In the genomic region with DNA sequence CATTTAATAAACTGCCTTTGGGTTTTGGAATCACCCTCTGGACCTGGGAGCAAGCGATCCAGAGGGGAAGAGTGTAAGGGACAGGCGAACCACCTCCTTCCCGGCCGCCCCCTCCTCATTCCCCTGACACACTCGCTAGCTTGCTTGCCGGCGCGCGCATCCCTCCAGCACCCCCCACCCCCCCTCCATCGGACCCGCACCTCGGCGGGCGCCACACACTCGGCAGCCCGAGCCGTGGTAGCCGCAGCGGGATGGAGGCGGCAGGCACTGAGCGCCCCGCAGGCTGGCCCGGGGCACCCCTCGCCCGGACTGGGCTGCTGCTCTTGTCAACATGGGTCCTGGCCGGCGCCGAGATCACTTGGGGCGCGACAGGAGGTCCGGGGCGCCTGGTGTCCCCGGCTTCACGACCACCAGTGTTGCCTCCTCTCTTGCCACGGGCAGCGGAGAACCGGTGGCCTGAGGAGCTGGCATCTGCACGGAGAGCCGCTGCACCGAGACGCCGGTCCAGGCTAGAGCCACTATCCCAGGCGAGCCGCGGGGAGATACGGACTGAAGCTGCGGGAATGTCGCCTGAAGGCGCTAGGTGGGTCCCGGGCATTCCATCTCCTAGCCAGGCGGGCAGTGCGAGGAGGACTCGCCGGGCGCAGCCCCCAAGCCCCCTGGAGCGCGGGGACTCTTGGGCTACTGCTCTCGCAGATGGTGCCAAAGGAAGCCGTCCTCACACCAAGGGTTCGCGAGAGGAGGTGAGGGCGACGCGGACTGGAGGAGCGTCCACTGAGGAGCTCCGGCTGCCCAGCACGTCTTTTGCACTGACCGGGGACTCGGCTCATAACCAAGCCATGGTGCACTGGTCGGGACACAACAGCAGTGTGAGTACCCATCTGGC, we compare ENCODE assay signal across 9 mouse cellular contexts. TPM values are rescaled to one million over a fixed set of nuclear protein-coding genes. Genes with fewer than 3 reads are reported as not detected.
A peak's percentile ranks its signal among the peaks of the same experiment; 100 is the strongest.
DNase-seq lines count a peak whose midpoint lies in the region; ATAC-seq lines count a peak whose summit lies in the region.
"Had no signal": no experiment of that assay in that cellular context is flagged by ENCODE, and none has a peak within 500 bp of the region (broad histone marks: within the 10 kb centered on the region; RNA-seq: fewer than 3 reads in every experiment).

A gene (plus strand): TSS at position 97 of the 886 bp plus-strand sequence.

- no peak for DNase-seq in kidney, adult 18-20 months
- peak; percentile 68 for DNase-seq in embryo, embryonic 10.5 days (ENCODE audit: low spot score)
- peak; percentile 4 for DNase-seq in liver
- peak; percentile 42 to 44 for DNase-seq in right cerebral cortex, postnatal 10 days (ENCODE audit: low spot score in 2 of 2)
- DNase-seq in natural killer cell, adult 2 months (ENCODE audit: low spot score in 2 of 2): no peak

- under 1% methylated on average over 70 of the region's 70 CpGs for WGBS in kidney, embryonic 14.5 days
- WGBS in hindbrain, embryonic 13.5 days: under 1% methylated on average over 70 of the region's 70 CpGs

- H3K36me3 ChIP-seq in kidney, embryonic 14.5 days (ENCODE audit: control insufficient read depth, insufficient read depth, low read length): no peaks in the 10 kb centered on the region
- H3K36me3 ChIP-seq in hindbrain, embryonic 13.5 days: no peaks in the 10 kb centered on the region

- peaks cover 30% of the 10 kb centered on the region for H3K27me3 ChIP-seq in kidney, embryonic 14.5 days (ENCODE audit: control insufficient read depth, insufficient read depth, low read length)
- peaks cover 23% of the 10 kb centered on the region; the same call in 1 of the 2 replicates for H3K27me3 ChIP-seq in hindbrain, embryonic 13.5 days

- H3K4me1 ChIP-seq in kidney, embryonic 14.5 days (ENCODE audit: control insufficient read depth, insufficient read depth, low read length): peaks cover 11% of the 10 kb centered on the region; the same call in 1 of the 2 replicates
- peaks cover 55% of the 10 kb centered on the region for H3K4me1 ChIP-seq in hindbrain, embryonic 13.5 days (replicated peaks)

- peak within 1 kb of the TSS; percentile 98 for H3K4me2 ChIP-seq in kidney, embryonic 14.5 days (replicated peaks; ENCODE audit: low read depth, low read length)
- peak within 1 kb of the TSS; percentile 97 for H3K4me2 ChIP-seq in hindbrain, embryonic 13.5 days

- H3K4me3 ChIP-seq in kidney, embryonic 14.5 days (ENCODE audit: low read length): peak within 1 kb of the TSS; percentile 52
- H3K4me3 ChIP-seq in hindbrain, embryonic 13.5 days: peak within 1 kb of the TSS; percentile 60

- peak within 1 kb of the TSS; percentile 48 for H3K9ac ChIP-seq in kidney, embryonic 14.5 days (ENCODE audit: low read depth, low read length)
- peak within 1 kb of the TSS; percentile 84 for H3K9ac ChIP-seq in hindbrain, embryonic 13.5 days

- H3K27ac ChIP-seq in kidney, embryonic 14.5 days (ENCODE audit: low read depth, low read length): no peak within 1 kb of the TSS
- H3K27ac ChIP-seq in hindbrain, embryonic 13.5 days: peak within 1 kb of the TSS; percentile 83
- H3K27ac ChIP-seq: macrophage had no signal

- no peaks in the 10 kb centered on the region; the same call in 1 of the 2 replicates for H3K9me3 ChIP-seq in kidney, embryonic 14.5 days (ENCODE audit: control insufficient read depth, low read length)
- H3K9me3 ChIP-seq in hindbrain, embryonic 13.5 days: no peaks in the 10 kb centered on the region

- peak; percentile 41; the same call in 1 of the 2 replicates for ATAC-seq in kidney, embryonic 14.5 days (ENCODE audit: low FRiP score, low TSS enrichment)
- ATAC-seq in hindbrain, embryonic 13.5 days (ENCODE audit: low FRiP score): peak; percentile 64
- no peak for ATAC-seq in megakaryocyte-erythroid progenitor cell, adult 5-6 weeks (replicated peaks; ENCODE audit: low FRiP score, low TSS enrichment, poor library complexity, severe bottlenecking)

RNA-seq across cellular contexts. Expression of the gene that starts here (rescaled TPM):
- polyA plus RNA-seq in kidney, embryonic 14.5 days (2014; fragmentation: Nextera tagmentation; extraction: Ambion mirVana): 0.89 and 0.99 TPM in 2 replicates
- polyA plus RNA-seq in hindbrain, embryonic 13.5 days (2015; fragmentation: Nextera tagmentation; extraction: Ambion mirVana): 10.9 and 12.9 TPM in 2 replicates
- total RNA-seq in megakaryocyte-erythroid progenitor cell, adult 5-6 weeks (2014; fragmentation: Nextera tagmentation): not detected in 2 replicates
- total RNA-seq in megakaryocyte-erythroid progenitor cell, adult 5-6 weeks (2017): not detected in 2 replicates
- polyA plus RNA-seq: macrophage had no signal

Comparison
In these comparisons a context has a peak if more than half of its experiments do, and no peak if none do; other contexts are left out.
1. Peak in ATAC-seq, H3K4me3 ChIP-seq, H3K9ac ChIP-seq and H3K4me2 ChIP-seq in kidney, embryonic 14.5 days; RNA of the gene not detected or under 1 TPM.
2. DNase-seq: peak in embryo, embryonic 10.5 days (single experiment), liver (single experiment) and right cerebral cortex, postnatal 10 days (2 of 2); none in kidney, adult 18-20 months (single experiment) and natural killer cell, adult 2 months (0 of 2).